Mouse (Mus musculus) retina, postnatal 1 day (tissue): Measurements from ENCODE around the gene Gm9767.
A peak's percentile ranks its signal among the peaks of the same experiment; 100 is the strongest.

ENCODE experiments used
- DNase-seq: peaks from one replicate; pipeline ENCODE4 v3.0.0-alpha.2; 2012

Gm9767 gene

GRCm38 (mm10) chr10:26077671-26078481 is at the start of gene Gm9767:
Gene Gm9767, plus strand, starts transcription at chr10:26078255.
- peak; percentile 51 for DNase-seq

GRCm38 (mm10) chr10:26034931-26035330 is 43.1 kb upstream of the Gm9767 start:
- DNase-seq, result no peak

- DNase-seq, result no peak
Observed at GRCm38 (mm10) chr10:26051177-26051576, 26.9 kb upstream of the Gm9767 start.

GRCm38 (mm10) chr10:26059662-26060307 is 18.3 kb upstream of the Gm9767 start:
- DNase-seq, result no peak

DNA sequence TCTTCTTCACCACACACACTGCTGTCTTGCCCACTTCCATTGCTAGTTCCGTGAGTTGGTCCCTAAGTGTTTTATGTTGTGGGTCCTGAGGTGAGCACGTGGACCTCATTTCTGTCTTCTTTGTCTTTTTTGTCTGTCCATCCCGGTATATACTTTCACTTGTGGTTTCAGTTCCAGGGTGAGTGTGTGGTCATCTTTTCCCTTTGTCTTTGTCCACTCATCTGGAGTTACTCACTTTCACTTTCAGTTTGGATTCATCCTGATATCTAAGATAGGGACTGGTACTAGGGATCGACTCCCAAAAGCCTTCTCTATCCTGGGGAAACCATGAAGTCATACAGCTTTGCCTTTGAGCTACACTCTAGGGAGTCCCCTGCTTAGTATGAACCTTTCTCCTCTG is 15.0 kb upstream of the Gm9767 start:
- DNase-seq, result no peak

- DNase-seq, result no peak
Observed at GRCm38 (mm10) chr10:26071986-26072385, 6.1 kb upstream of the Gm9767 start.

GRCm38 (mm10) chr10:26076949-26077348 is 1.1 kb upstream of the Gm9767 start:
- no peak for DNase-seq

- DNase-seq, result peak; percentile 89
Observed at GRCm38 (mm10) chr10:26078521-26079142, 577 bp downstream of the Gm9767 start, which contains the start of gene Tmem200a. Gene Tmem200a, minus strand, starts transcription at chr10:26079052.

- DNase-seq, result no peak
Observed at GRCm38 (mm10) chr10:26079678-26080077, 1.6 kb downstream of the Gm9767 start.

- no peak for DNase-seq
Observed at GRCm38 (mm10) chr10:26082081-26082480, 4.0 kb downstream of the Gm9767 start.

DNA sequence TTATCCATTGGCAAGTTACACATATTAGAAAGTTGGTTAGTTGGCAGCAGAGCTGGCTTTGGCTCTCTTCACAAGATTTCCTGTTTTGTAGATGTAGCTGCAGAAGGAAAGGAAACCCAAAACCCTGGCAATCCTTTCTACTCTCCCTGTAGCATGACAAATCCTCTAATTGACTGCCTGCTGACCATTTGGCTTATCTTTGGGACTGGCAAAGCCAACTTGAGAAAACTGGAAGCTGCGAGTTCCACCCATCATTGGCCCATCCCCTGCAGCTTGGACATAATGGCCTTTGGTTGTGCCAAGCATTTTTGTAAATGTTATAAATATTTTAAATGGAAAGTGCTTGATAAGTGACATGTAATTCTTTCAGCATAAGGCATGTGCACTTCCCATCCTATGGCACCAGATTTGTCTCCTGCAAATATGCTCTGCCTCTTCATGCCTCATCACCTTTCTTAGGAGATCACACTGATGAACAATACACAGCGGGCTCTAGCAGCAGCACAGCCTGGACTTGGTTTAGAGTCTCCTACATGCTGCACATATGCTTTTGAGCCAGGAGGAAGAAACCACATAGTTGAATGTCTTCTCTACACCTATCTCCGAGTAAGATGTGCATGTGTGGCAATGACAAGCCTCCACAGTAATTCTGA is 25.4 kb downstream of the Gm9767 start:
- no peak for DNase-seq

GRCm38 (mm10) chr10:26114409-26114808 is 36.4 kb downstream of the Gm9767 start:
- no peak for DNase-seq

DNA sequence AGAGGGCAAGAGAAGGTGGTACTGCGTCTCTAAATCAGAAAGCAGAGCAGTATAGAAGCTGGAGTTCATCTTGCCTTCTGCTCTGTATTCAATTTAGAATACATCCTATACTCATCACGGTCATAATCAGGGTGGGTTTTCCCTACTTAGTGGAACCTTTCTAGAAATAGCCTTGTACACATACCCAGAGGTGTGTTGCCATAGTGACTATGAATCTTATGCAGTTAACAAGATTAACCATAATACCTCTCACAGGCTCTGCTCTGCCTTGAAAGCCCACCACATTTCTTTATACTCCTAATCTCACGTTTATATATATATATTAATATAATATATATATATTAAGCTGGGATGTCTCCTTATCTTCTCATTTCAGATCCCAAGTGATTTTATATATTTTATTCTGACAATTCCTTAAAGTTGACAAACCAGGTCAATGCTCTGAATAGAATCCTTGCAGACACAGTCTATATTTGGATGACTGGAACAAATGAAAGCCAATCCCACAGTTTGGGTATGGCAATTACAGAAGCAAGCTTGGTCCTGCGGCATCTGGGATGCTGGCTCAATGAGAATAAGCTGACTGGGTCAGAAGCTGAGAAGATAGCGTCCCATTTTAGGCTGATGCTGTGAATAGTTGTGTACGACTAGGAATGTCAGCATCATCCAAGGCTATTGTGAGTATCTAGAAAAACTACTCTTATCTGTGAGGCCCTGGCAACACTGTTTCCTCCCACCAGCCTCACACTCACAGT is 41.2 kb downstream of the Gm9767 start:
- DNase-seq, result no peak

GRCm38 (mm10) chr10:26119822-26120183 is 41.7 kb downstream of the Gm9767 start:
- no peak for DNase-seq
